Mouse (Mus musculus) CH12.LX (cell line): ENCODE data around the gene Gas2l3.

Experiments used
- CHD2 ChIP-seq: IDR thresholded peaks from 2 replicates; pipeline ENCODE4 v1.6.1; 2011; ENCODE audit warnings: low read length, improper control_type of control experiment
- CTCF ChIP-seq, 2 experiments: IDR thresholded peaks in 1 of 2; conservative IDR thresholded peaks in 1 of 2; 2 replicates each; pipeline ENCODE4 v1.5.1; 2011 to 2012; ENCODE audit warnings: low read depth in 2 of 2, low read length in 2 of 2, improper control_type of control experiment in 1 of 2, inconsistent platforms in 1 of 2, mild to moderate bottlenecking in 1 of 2, moderate library complexity in 1 of 2
- MAX ChIP-seq: IDR thresholded peaks from 2 replicates; pipeline ENCODE4 v1.6.1; 2011; ENCODE audit warnings: low read length, improper control_type of control experiment
- MEF2A ChIP-seq: IDR thresholded peaks from 2 replicates; pipeline ENCODE4 v1.6.1; 2014; ENCODE audit warnings: low read depth, mild to moderate bottlenecking, inconsistent platforms, low read length, improper control_type of control experiment, borderline replicate concordance
- MYC ChIP-seq: IDR thresholded peaks from 2 replicates; pipeline ENCODE4 v1.6.1; 2011; ENCODE audit warnings: low read depth, mild to moderate bottlenecking, improper control_type of control experiment, low read length
- POLR2A ChIP-seq: IDR thresholded peaks from 2 replicates; pipeline ENCODE4 v1.6.1; 2011; ENCODE audit warnings: low read depth, mild to moderate bottlenecking, improper control_type of control experiment, low read length
- POLR2AphosphoS2 ChIP-seq: IDR thresholded peaks from 2 replicates; pipeline ENCODE4 v1.6.1; 2011; ENCODE audit warnings: low read depth, low read length, improper control_type of control experiment
- SMC3 ChIP-seq: IDR thresholded peaks from 2 replicates; pipeline ENCODE4 v1.6.1; 2011; ENCODE audit warnings: low read depth, low read length, improper control_type of control experiment
- USF1 ChIP-seq: IDR thresholded peaks from 2 replicates; pipeline ENCODE4 v1.6.1; 2014; ENCODE audit warnings: low read depth, mild to moderate bottlenecking, inconsistent platforms, low read length, improper control_type of control experiment
- ZMIZ1 ChIP-seq: IDR thresholded peaks from 2 replicates; pipeline ENCODE4 v1.6.1; 2012; ENCODE audit warnings: low read depth, mild to moderate bottlenecking, inconsistent platforms, low read length, improper control_type of control experiment
- ZNF384 ChIP-seq: IDR thresholded peaks from 2 replicates; pipeline ENCODE4 v1.6.1; 2012; ENCODE audit warnings: low read depth, low read length, improper control_type of control experiment, inconsistent platforms

DNA sequence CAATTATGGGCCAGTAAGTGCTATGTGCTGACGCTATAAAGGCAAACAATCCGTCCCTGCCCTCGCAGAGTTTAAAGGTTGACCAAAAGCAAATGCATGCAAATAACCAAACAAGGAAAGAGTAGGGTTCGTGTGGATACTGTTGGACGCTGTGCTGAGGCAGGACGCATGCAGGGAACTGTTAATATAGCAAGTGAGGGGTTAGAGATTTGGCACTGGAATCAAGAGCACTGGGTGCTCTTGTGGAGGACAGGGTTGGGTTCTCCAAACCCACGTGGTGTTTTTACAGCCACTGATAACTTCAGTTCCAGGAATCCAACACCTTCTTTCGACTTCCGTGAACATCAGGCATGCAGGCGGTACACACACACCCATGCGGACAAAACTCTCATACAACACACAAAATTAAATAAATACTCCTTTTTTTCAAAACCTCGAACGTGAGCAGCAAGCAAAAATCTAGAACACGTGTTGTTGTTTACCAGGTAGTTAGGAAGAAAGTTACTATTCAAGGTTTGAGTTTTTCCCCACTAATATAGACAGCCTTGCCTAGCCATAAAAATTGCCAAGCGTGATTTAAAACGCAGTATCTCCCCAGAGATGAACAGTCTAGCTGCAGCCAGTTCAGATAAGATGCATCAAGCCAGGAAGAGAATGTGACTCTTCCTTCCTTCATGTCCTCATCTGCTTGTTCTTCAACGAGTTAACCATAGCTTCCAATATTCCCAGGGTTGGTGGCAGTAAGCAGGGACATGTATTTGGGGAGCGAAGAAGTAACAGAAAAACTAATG lies 40.2 kb upstream of the Gas2l3 start:
- TF ChIP-seq ZMIZ1 (no peak), CTCF (conservative IDR thresholded peaks at IDR 0.05 in 1 of 2, IDR thresholded peaks at IDR 0.05 in 1 of 2; ENCODE audit: low read depth in 2 of 2, low read length in 2 of 2) (no peak), USF1 (no peak), ZNF384 (no peak), SMC3 (no peak), MYC (no peak), CHD2 (no peak), POLR2A (no peak), MAX (no peak), MEF2A (no peak), POLR2AphosphoS2 (no peak)
